Mouse (Mus musculus) forebrain, embryonic 14.5 days (tissue): Measurements from ENCODE around the gene Dnm1. TPM values are rescaled to one million over a fixed set of nuclear protein-coding genes. Genes with fewer than 3 reads are reported as not detected.

Source experiments
- ATAC-seq: fragments of 200-750 bp; cut with Nextera tagmentation; 2 replicates; pipeline ENCODE4 v1.8.0; 2017; ENCODE audit warnings: mild to moderate bottlenecking, moderate library complexity
- DNase-seq: peaks from one replicate; pipeline ENCODE4 v3.0.0-alpha.2; 2015; ENCODE audit warnings: low spot score
- H3K27ac ChIP-seq: fragments of 300-500 bp; sonication (generic); 2 replicates; pipeline ENCODE4 v1.5.1; 2014; ENCODE audit warnings: low read depth, mild to moderate bottlenecking, control low read depth, low read length, moderate library complexity
- H3K27me3 ChIP-seq: fragments of 300-500 bp; sonication (generic); replicated peaks from 2 replicates; pipeline ENCODE4 v1.6.1; 2014; ENCODE audit warnings: low read length, control low read depth, mixed read lengths; ENCODE audit not compliant: control insufficient read depth, insufficient read depth
- H3K36me3 ChIP-seq: fragments of 300-500 bp; sonication (generic); 2 replicates; pipeline ENCODE4 v1.6.1; 2014; ENCODE audit warnings: low read length, control low read depth; ENCODE audit not compliant: control insufficient read depth, insufficient read depth
- H3K4me1 ChIP-seq: fragments of 300-500 bp; sonication (generic); 2 replicates; pipeline ENCODE4 v1.6.1; 2014; ENCODE audit warnings: antibody characterized with exemption, low read length, control low read depth; ENCODE audit not compliant: control insufficient read depth, insufficient read depth
- H3K4me2 ChIP-seq: fragments of 300-500 bp; sonication (generic); 2 replicates; pipeline ENCODE4 v1.6.1; 2014; ENCODE audit warnings: mild to moderate bottlenecking, control low read depth, low read length
- H3K4me3 ChIP-seq: fragments of 300-500 bp; sonication (generic); 2 replicates; pipeline ENCODE4 v1.5.1; 2014; ENCODE audit warnings: low read depth, low read length, control low read depth
- H3K9ac ChIP-seq: fragments of 300-500 bp; sonication (generic); 2 replicates; pipeline ENCODE4 v1.6.1; 2014; ENCODE audit warnings: mild to moderate bottlenecking, low read length, control low read depth, moderate library complexity
- H3K9me3 ChIP-seq: fragments of 300-500 bp; sonication (generic); replicated peaks from 2 replicates; pipeline ENCODE4 v1.6.1; 2016; ENCODE audit warnings: low read length, control low read depth, mixed read lengths; ENCODE audit not compliant: control insufficient read depth
- WGBS: fragments of 180-500 bp; shearing (Covaris S2); extraction: QIAGEN DNeasy Blood & Tissue Kit; methylation state at CpG from one replicate; pipeline ENCODE4 v1.1.7; 2014; 5-methylcytosine and 5-hydroxymethylcytosine counted together
- polyA plus RNA-seq: library from polyadenylated mRNA; unstranded; fragments of >200 nt; fragmentation: Nextera tagmentation; extraction: Ambion mirVana; gene quantifications from 2 replicates; pipeline ENCODE4 v1.2.1, GENCODE M21; 2014

Dnm1 gene
- polyA plus RNA-seq, 1 experiment from 2014 or later = 28.2 TPM

DNA sequence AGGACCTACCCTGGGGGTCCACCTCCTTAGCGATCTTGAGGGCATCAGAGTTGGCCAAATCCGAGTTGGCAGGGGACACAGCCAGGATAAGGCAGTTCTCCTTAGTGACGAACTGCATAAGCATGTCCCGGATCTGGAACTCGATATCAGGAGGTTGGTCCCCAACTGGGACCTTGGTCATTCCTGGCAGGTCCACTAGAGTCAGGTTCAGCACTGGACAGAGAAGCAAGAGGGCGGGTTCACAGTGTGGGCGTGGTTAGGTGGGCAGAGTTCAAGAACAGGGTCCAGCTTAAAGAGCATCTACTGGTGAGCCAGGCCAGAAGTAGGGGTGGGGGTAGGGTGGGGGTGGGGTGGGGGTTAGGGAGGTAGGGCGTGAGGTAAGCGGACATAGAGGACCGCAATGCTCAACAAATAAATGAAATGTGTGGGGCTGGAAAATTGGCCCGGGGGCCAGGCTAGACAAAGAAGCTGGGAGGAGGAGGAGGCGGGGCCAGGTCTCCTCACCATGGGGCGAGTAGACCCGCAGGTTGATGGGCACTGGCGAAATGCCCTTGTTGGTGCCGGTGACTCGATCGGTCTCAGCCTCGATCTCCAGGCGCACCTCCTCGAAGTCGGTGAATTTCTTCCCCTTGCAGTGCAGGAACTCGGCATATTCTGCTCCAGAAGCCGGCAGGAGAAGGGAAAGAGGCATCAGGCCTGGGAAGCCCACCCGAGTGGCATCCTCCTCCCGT is 13.1 kb downstream of the Dnm1 start:
- peaks cover 7% of the 10 kb centered on the region for H3K4me1 ChIP-seq
- H3K9ac ChIP-seq = no peak overlapping the region
- ATAC-seq (no peak), DNase-seq (no peak)
- H3K9me3 ChIP-seq = no peaks in the 10 kb centered on the region
- H3K27me3 ChIP-seq = no peaks in the 10 kb centered on the region
- WGBS = 36% methylated on average over 25 of the region's 26 CpGs
- H3K27ac ChIP-seq = no peak overlapping the region
- H3K4me2 ChIP-seq = no peak overlapping the region
- 0 out of 2 replicates have a peak, but pooled peaks cover 5% of the 10 kb centered on the region for H3K36me3 ChIP-seq
- H3K4me3 ChIP-seq = no peak overlapping the region

DNA sequence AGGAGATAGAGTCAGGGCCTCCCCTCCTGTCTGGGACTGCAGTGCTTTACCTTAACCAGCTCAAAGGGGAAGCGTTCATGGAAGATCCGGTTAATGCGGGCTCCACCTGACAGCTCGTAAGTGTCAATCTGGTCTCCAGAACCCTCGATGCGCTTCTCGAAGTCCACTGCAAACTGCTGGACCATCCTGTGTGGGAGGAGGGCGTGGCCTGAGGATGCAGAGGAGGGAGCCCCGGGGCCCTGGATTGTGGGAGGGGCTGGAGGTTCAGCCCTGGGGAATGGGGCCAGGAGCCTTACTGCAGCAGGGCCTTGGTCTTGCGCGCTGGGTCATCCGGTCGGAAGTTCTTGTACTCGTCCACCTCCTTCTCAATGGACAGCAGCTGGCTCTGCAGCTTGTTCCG is 17.2 kb downstream of the Dnm1 start:
- no peak overlapping the region for H3K27ac ChIP-seq
- no peak for ATAC-seq
- H3K27me3 ChIP-seq = no peaks in the 10 kb centered on the region
- H3K36me3 ChIP-seq = 0 out of 2 replicates have a peak, but pooled peaks cover 5% of the 10 kb centered on the region
- H3K4me3 ChIP-seq = no peak overlapping the region
- WGBS = 53% methylated on average over 15 of the region's 15 CpGs
- no peak for DNase-seq
- H3K4me1 ChIP-seq = no peaks in the 10 kb centered on the region
- no peak overlapping the region for H3K9ac ChIP-seq
- no peaks in the 10 kb centered on the region for H3K9me3 ChIP-seq
- H3K4me2 ChIP-seq = no peak overlapping the region

DNA sequence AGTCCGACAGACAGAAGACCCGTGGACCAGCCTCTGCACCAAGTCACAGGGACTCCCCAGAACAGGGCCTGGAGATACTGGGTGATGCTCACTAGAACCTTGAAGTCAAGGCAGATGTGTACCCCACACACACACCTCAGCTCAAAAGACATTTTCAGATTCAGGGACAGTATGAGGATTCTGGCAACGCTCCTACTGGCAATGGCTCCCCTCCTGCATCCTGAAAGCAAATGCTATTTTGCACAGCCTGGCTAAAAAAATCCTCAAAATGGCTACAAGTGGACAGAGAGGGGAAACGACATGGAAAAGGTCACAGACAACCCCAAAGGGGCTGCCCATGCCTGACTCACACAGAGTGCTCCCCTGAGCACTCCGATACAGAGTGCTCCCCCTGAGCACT is 21.0 kb downstream of the Dnm1 start:
- no peak overlapping the region for H3K4me3 ChIP-seq
- H3K27me3 ChIP-seq = no peaks in the 10 kb centered on the region
- H3K9me3 ChIP-seq = no peaks in the 10 kb centered on the region
- DNase-seq (no peak), ATAC-seq (no peak)
- no peaks in the 10 kb centered on the region for H3K4me1 ChIP-seq
- 0 out of 2 replicates have a peak, but pooled peaks cover 5% of the 10 kb centered on the region for H3K36me3 ChIP-seq
- H3K4me2 ChIP-seq = no peak overlapping the region
- H3K9ac ChIP-seq = no peak overlapping the region
- H3K27ac ChIP-seq = no peak overlapping the region
- 83% methylated on average over 5 of the region's 5 CpGs for WGBS

GRCm38 (mm10) chr2:32329531-32329930 is 23.6 kb downstream of the Dnm1 start:
- H3K4me3 ChIP-seq = no peak overlapping the region
- H3K27ac ChIP-seq = no peak overlapping the region
- H3K4me1 ChIP-seq = no peaks in the 10 kb centered on the region
- no peaks in the 10 kb centered on the region for H3K27me3 ChIP-seq
- DNase-seq (no peak), ATAC-seq (no peak)
- H3K4me2 ChIP-seq = no peak overlapping the region
- H3K9ac ChIP-seq = no peak overlapping the region
- WGBS = 59% methylated on average over 6 of the region's 6 CpGs
- H3K36me3 ChIP-seq = no peaks in the 10 kb centered on the region
- no peaks in the 10 kb centered on the region for H3K9me3 ChIP-seq

- ATAC-seq = no peak
- no peaks in the 10 kb centered on the region for H3K36me3 ChIP-seq
- no peak for DNase-seq
- H3K9ac ChIP-seq = no peak overlapping the region
- no peak overlapping the region for H3K4me2 ChIP-seq
- H3K27me3 ChIP-seq = no peaks in the 10 kb centered on the region
- H3K27ac ChIP-seq = no peak overlapping the region
- H3K4me3 ChIP-seq = no peak overlapping the region
- no peaks in the 10 kb centered on the region for H3K9me3 ChIP-seq
- no peaks in the 10 kb centered on the region for H3K4me1 ChIP-seq
- WGBS = 47% methylated on average over 13 of the region's 13 CpGs
These were observed 24.2 kb downstream of the Dnm1 start for GRCm38 (mm10) chr2:32328911-32329460.

GRCm38 (mm10) chr2:32327200-32327599 is 25.9 kb downstream of the Dnm1 start:
- Histone ChIP-seq H3K4me3 (no peak overlapping the region), H3K4me2 (no peak overlapping the region), H3K9me3 (no peaks in the 10 kb centered on the region), H3K27me3 (no peaks in the 10 kb centered on the region), H3K9ac (no peak overlapping the region), H3K36me3 (no peaks in the 10 kb centered on the region), H3K27ac (no peak overlapping the region), H3K4me1 (no peaks in the 10 kb centered on the region)
- 68% methylated on average over 4 of the region's 4 CpGs for WGBS
- DNase-seq = no peak
- ATAC-seq = no peak

DNA sequence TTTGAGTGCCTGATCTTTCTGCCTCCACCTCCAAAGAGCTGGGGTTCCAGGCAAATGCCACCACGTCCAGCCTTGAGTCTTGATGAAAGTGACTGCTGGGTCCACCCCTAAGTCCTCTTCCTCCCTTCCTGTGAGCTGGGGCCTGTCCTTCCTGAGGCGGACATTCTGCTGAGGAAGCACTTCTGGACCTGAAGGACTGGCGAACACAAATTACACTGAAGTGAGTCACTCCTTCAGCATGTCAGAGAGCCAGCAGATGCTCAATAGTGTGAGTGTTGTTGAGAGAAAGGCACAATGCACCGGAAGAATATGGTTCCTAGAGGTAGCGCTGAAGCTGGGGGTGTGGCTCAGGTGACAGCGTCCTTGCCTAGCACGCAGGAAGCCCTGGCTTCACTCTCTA is 27.8 kb downstream of the Dnm1 start:
- H3K9ac ChIP-seq = no peak overlapping the region
- no peak overlapping the region for H3K27ac ChIP-seq
- no peaks in the 10 kb centered on the region for H3K4me1 ChIP-seq
- DNase-seq (no peak), ATAC-seq (no peak)
- H3K4me3 ChIP-seq = no peak overlapping the region
- H3K36me3 ChIP-seq = no peaks in the 10 kb centered on the region
- H3K9me3 ChIP-seq = no peaks in the 10 kb centered on the region
- no peaks in the 10 kb centered on the region for H3K27me3 ChIP-seq
- 72% methylated on average over 7 of the region's 7 CpGs for WGBS
- H3K4me2 ChIP-seq = no peak overlapping the region

DNA sequence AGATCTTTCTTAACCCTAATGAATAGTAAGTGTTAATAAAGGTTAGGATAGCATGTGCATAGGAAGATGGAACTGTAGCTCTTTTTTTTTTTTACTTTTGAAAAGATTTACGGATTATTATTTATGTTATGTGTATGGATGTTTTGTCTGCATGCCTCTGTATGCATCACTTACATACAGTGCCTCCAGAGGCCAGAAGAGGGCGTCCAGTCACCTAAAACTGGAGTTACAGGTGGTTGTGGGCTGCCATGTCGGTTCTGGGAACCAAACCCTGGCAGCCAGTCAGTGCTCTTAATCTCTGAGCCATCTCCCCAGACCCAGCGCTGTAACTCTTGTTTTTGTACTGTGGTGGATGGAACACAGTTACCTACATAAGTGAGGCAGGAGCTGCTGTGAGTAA is 28.8 kb downstream of the Dnm1 start:
- no peaks in the 10 kb centered on the region for H3K36me3 ChIP-seq
- H3K4me1 ChIP-seq = no peaks in the 10 kb centered on the region
- no peak overlapping the region for H3K4me2 ChIP-seq
- no peak overlapping the region for H3K4me3 ChIP-seq
- no peaks in the 10 kb centered on the region for H3K9me3 ChIP-seq
- no peak overlapping the region for H3K27ac ChIP-seq
- H3K9ac ChIP-seq = no peak overlapping the region
- WGBS = 59% methylated on average over 4 of the region's 4 CpGs
- no peaks in the 10 kb centered on the region for H3K27me3 ChIP-seq
- no peak for DNase-seq
- ATAC-seq = no peak
